Mouse (Mus musculus): ENCODE results near the gene Magea8.
"Not testable (repeated sequence)": the region's sequence is repeated elsewhere in the genome, so short reads cannot be mapped to it uniquely, and the experiment has no call there.

The Magea8 gene

DNA sequence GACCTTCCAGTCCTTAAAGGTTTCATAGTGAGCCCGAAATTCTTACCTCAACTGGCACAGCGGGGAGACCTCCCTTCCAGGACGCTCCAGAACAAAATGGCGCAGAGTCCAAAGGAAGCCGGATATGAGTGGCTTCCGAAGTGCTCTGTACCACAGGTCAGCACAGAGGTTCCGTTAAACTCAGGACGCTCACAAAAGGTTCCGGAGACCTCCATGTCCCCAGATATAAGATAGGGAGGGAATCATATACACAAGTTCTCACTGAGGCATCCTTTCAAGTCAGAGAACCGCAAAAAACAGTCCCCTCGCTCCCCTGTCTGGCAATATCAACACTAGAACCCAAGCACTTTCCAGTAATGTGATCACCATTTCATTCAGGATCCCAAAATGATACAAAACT lies at the start of gene Magea8:
Gene Magea8 (minus strand): TSS at position 101 of the 400 bp plus-strand sequence.
- DNase-seq (ENCODE audit: low spot score): not testable (repeated sequence)

DNA sequence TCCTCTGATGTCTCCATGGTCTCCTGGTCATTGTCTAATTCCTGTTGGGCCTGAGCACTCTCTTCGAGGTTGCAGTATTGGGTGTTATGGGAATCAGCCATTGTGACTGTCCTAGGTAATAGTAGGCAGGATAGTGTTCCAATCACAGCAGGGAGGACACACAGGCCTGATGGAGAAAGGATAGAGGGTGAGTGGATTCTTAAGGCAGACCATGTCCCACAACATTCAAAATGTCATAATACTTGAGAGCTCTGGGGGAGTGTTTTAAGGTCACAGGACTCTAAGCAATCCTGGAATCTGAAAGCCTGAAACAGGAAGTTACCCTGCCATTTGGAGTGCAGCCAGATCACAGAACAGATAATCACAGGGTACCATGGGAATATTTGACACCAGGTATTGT lies 46.2 kb downstream of the Magea8 start, which contains the start of gene Magea3:
Gene Magea3 (minus strand): TSS at position 101 of the 400 bp plus-strand sequence.
- not testable (repeated sequence) for DNase-seq (ENCODE audit: low spot score)

DNA sequence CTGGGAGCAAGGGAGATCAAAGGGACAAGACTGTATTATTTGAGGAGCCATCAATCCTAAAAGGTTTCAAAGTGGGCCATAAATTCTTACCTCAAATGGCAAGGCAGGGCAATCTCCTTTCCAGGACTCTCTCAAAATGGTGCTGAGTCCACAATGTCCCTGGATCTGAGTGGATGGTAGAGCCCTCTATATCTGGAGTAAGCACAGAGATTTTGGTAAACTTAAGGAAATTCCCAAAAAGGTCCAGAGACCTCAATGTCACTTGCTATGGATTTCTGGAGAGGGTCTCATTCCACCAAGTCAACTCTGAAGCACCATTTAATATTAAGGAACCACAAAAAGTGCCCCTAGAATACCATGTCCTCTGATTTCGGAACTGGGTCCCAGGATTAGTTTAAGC lies 59.8 kb downstream of the Magea8 start, which contains the start of gene Magea6:
Gene Magea6 (minus strand): TSS at position 101 of the 400 bp plus-strand sequence.
- not testable (repeated sequence) for DNase-seq (ENCODE audit: low spot score)
